Mouse (Mus musculus) liver, postnatal 0 days (tissue): ENCODE results near the gene Ntn5.

Source experiments
- CTCF ChIP-seq: sonication (generic); IDR thresholded peaks from 2 replicates; pipeline ENCODE4 v1.5.1; 2016; ENCODE audit warnings: antibody characterized with exemption, low read depth
- EP300 ChIP-seq: IDR thresholded peaks from 2 replicates; pipeline ENCODE4 v1.6.1; 2016; ENCODE audit warnings: antibody characterized with exemption, low read depth, mild to moderate bottlenecking

- TF ChIP-seq CTCF (no peak), EP300 (no peak)
Measured at GRCm38 (mm10) chr7:45716952-45717917, 33.4 kb downstream of the Ntn5 start.
